Mouse (Mus musculus) embryonic facial prominence, embryonic 14.5 days (tissue): ENCODE measurements around the gene Efna3. TPM values are rescaled to one million over a fixed set of nuclear protein-coding genes. Genes with fewer than 3 reads are reported as not detected.

ENCODE experiments used
- ATAC-seq: fragments of 200-750 bp; cut with Nextera tagmentation; 2 replicates; pipeline ENCODE4 v1.8.0; 2017; ENCODE audit warnings: low read depth, moderate number of reproducible peaks, moderate TSS enrichment
- DNase-seq: peaks from one replicate; pipeline ENCODE4 v3.0.0-alpha.2; 2015; ENCODE audit warnings: low spot score
- H3K27ac ChIP-seq: fragments of 300-500 bp; sonication (generic); replicated peaks from 2 replicates; pipeline ENCODE4 v1.5.1; 2014; ENCODE audit warnings: low read depth, mild to moderate bottlenecking, low read length, moderate library complexity
- H3K27me3 ChIP-seq: fragments of 300-500 bp; sonication (generic); replicated peaks from 2 replicates; pipeline ENCODE4 v1.6.1; 2014; ENCODE audit warnings: low read length; ENCODE audit not compliant: control insufficient read depth, insufficient read depth
- H3K36me3 ChIP-seq: fragments of 300-500 bp; sonication (generic); 2 replicates; pipeline ENCODE4 v1.6.1; 2014; ENCODE audit warnings: low read length, mixed read lengths; ENCODE audit not compliant: control insufficient read depth, insufficient read depth
- H3K4me1 ChIP-seq: fragments of 300-500 bp; sonication (generic); 2 replicates; pipeline ENCODE4 v1.6.1; 2014; ENCODE audit warnings: antibody characterized with exemption, low read length; ENCODE audit not compliant: control insufficient read depth, insufficient read depth
- H3K4me2 ChIP-seq: fragments of 300-500 bp; sonication (generic); 2 replicates; pipeline ENCODE4 v1.6.1; 2014; ENCODE audit warnings: low read depth, mild to moderate bottlenecking, low read length, moderate library complexity, mixed read lengths
- H3K4me3 ChIP-seq: fragments of 300-500 bp; sonication (generic); 2 replicates; pipeline ENCODE4 v1.5.1; 2014; ENCODE audit warnings: low read depth, mild to moderate bottlenecking, low read length
- H3K9ac ChIP-seq: fragments of 300-500 bp; sonication (generic); 2 replicates; pipeline ENCODE4 v1.6.1; 2014; ENCODE audit warnings: low read depth, mild to moderate bottlenecking, low read length, moderate library complexity, mixed read lengths
- H3K9me3 ChIP-seq: fragments of 300-500 bp; sonication (generic); 2 replicates; pipeline ENCODE4 v1.6.1; 2016; ENCODE audit warnings: low read length; ENCODE audit not compliant: control insufficient read depth
- WGBS: fragments of 180-500 bp; shearing (Covaris S2); extraction: QIAGEN DNeasy Blood & Tissue Kit; methylation state at CpG from one replicate; pipeline ENCODE4 v1.1.7; 2014; 5-methylcytosine and 5-hydroxymethylcytosine counted together
- polyA plus RNA-seq: library from polyadenylated mRNA; unstranded; fragments of >200 nt; fragmentation: Nextera tagmentation; extraction: Ambion mirVana; gene quantifications from 2 replicates; pipeline ENCODE4 v1.2.1, GENCODE M21; 2014

Gene Efna3
- polyA plus RNA-seq, 1 experiment from 2014 or later = 18.7 TPM

GRCm38 (mm10) chr3:89300514-89300913, 22.3 kb downstream of the Efna3 start:
- Histone ChIP-seq H3K27me3 (no peaks in the 10 kb centered on the region), H3K9me3 (no peaks in the 10 kb centered on the region), H3K4me3 (no peak overlapping the region), H3K36me3 (no peaks in the 10 kb centered on the region), H3K4me2 (no peak overlapping the region), H3K4me1 (peaks cover 6% of the 10 kb centered on the region; the same call in 1 of the 2 replicates), H3K27ac (no peak overlapping the region), H3K9ac (no peak overlapping the region)
- no peak for DNase-seq
- 60% methylated on average over 2 of the region's 2 CpGs for WGBS
- ATAC-seq = no peak

DNA sequence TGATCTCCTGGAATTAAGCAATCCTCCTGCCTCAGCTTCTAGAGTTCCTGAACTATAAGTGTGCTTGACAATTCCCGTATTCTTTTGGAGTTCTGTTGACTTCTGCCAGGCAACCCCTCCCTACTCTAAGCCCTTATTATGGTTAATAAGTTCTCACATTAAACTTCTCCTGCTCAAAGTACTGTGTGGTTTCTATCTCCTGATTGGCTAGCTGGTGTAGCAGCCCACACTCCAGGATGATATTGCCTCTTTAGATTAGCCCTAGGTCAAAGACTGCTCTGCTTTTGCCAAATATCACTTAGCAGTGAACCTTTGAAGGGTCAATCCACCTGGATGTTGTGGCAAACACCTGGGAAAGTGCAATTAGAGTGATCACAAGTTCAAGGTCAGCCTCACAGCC, 22.7 kb downstream of the Efna3 start:
- peak overlapping the region; percentile 52 for H3K4me2 ChIP-seq
- WGBS = 53% methylated on average over 1 of the region's 1 CpGs
- H3K4me3 ChIP-seq = peak overlapping the region; percentile 25; the same call in 1 of the 2 replicates
- H3K9ac ChIP-seq = peak overlapping the region; percentile 46; the same call in 1 of the 2 replicates
- DNase-seq (no peak), ATAC-seq (no peak)
- no peaks in the 10 kb centered on the region for H3K9me3 ChIP-seq
- H3K36me3 ChIP-seq = no peaks in the 10 kb centered on the region
- no peak overlapping the region for H3K27ac ChIP-seq
- H3K4me1 ChIP-seq = peaks cover 6% of the 10 kb centered on the region; the same call in 1 of the 2 replicates
- H3K27me3 ChIP-seq = no peaks in the 10 kb centered on the region

DNA sequence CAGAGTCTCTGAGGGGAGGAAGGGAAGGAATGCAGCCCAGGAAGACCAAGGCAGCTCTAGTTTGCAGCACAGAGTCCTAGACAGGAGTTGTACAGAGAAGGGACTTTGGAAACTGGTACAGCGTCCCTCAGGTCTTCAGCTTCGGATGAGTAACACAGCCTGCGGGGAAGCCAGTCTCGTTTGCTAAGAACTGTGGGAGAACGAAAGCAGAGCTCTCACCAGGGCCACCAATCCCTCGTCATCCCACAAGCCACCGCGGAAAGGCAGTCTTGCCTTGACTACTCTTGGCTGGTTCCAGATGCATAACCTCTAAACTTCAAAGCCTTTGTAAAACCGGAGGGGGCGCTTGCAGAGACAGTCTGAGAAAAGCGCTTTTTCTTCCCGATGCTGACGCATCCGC, 23.3 kb downstream of the Efna3 start:
- no peak overlapping the region for H3K27ac ChIP-seq
- DNase-seq = peak; percentile 78
- H3K36me3 ChIP-seq = no peaks in the 10 kb centered on the region
- peak overlapping the region; percentile 52 for H3K4me2 ChIP-seq
- ATAC-seq = peak; percentile 53; the same call in 1 of the 2 replicates
- 1% methylated on average over 14 of the region's 14 CpGs for WGBS
- no peaks in the 10 kb centered on the region for H3K9me3 ChIP-seq
- no peaks in the 10 kb centered on the region for H3K27me3 ChIP-seq
- H3K9ac ChIP-seq = peak overlapping the region; percentile 46
- peaks cover 6% of the 10 kb centered on the region; the same call in 1 of the 2 replicates for H3K4me1 ChIP-seq
- peak overlapping the region; percentile 25 for H3K4me3 ChIP-seq

DNA sequence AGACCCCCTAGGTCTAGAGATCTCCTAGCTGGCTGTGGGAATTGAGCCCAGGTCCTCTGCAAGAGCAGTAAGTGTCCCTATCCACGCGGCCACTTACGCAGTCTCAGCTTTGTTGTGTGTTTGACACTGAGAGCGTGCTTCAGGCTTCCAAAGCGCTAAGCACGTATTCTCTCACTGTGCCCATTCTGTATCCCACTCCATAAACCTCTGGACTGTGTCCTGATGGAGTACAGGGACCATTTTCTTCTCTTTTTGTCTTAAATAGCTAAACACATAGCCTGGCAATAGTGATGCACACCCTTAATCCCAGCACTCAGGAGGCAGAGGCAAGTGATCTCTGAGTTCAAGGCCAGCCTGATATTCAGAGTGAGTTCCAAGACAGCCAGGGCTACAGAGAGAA, 23.9 kb downstream of the Efna3 start:
- ATAC-seq = no peak
- H3K36me3 ChIP-seq = no peaks in the 10 kb centered on the region
- H3K4me3 ChIP-seq = no peak overlapping the region
- peaks cover 6% of the 10 kb centered on the region; the same call in 1 of the 2 replicates for H3K4me1 ChIP-seq
- H3K27me3 ChIP-seq = no peaks in the 10 kb centered on the region
- no peak for DNase-seq
- 83% methylated on average over 6 of the region's 6 CpGs for WGBS
- no peak overlapping the region for H3K4me2 ChIP-seq
- H3K9me3 ChIP-seq = no peaks in the 10 kb centered on the region
- H3K9ac ChIP-seq = no peak overlapping the region
- no peak overlapping the region for H3K27ac ChIP-seq

- WGBS = 77% methylated on average over 11 of the region's 11 CpGs
- ATAC-seq (no peak), DNase-seq (no peak)
- Histone ChIP-seq H3K9me3 (no peaks in the 10 kb centered on the region), H3K4me2 (no peak overlapping the region), H3K27ac (no peak overlapping the region), H3K4me1 (peaks cover 6% of the 10 kb centered on the region; the same call in 1 of the 2 replicates), H3K9ac (no peak overlapping the region), H3K4me3 (no peak overlapping the region), H3K27me3 (no peaks in the 10 kb centered on the region), H3K36me3 (no peaks in the 10 kb centered on the region)
Measured at GRCm38 (mm10) chr3:89296761-89297396, 25.9 kb downstream of the Efna3 start.

DNA sequence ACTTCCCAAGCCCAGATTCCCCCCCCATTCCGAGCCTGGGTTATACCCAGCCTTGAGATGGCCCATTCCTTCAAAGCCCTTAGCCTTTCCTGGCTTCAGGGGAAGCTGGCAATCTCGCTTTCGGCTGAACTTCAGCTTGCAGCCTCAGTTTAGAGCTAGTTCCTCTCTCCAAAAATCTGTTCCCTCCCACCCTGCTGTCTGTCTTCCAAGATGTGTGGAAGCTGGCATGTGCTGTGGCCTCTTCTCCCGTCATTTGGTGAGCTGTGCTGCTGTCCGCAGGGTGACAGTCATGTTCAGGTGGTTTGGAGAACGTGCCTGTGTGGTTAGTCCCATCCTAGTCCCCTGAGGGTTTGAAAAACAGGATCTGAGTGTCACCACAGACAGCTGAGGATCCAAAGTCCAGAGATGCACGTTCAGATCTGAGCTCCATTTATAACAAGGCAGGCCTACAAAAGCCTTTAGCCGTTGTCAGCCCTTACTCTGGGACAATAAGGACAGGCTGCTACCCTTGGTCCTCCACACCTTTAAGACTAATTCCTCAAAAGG, 27.0 kb downstream of the Efna3 start:
- no peaks in the 10 kb centered on the region for H3K27me3 ChIP-seq
- no peak overlapping the region for H3K27ac ChIP-seq
- DNase-seq = no peak
- no peak for ATAC-seq
- H3K4me3 ChIP-seq = no peak overlapping the region
- no peaks in the 10 kb centered on the region for H3K9me3 ChIP-seq
- peaks cover 6% of the 10 kb centered on the region; the same call in 1 of the 2 replicates for H3K4me1 ChIP-seq
- WGBS = 73% methylated on average over 8 of the region's 8 CpGs
- no peak overlapping the region for H3K9ac ChIP-seq
- H3K4me2 ChIP-seq = no peak overlapping the region
- H3K36me3 ChIP-seq = no peaks in the 10 kb centered on the region

- ATAC-seq (no peak), DNase-seq (no peak)
- no peaks in the 10 kb centered on the region for H3K36me3 ChIP-seq
- no peaks in the 10 kb centered on the region for H3K27me3 ChIP-seq
- no peak overlapping the region for H3K4me2 ChIP-seq
- H3K9ac ChIP-seq = no peak overlapping the region
- no peak overlapping the region for H3K4me3 ChIP-seq
- H3K4me1 ChIP-seq = no peaks in the 10 kb centered on the region
- no peaks in the 10 kb centered on the region for H3K9me3 ChIP-seq
- 74% methylated on average over 5 of the region's 5 CpGs for WGBS
- no peak overlapping the region for H3K27ac ChIP-seq
Measured at GRCm38 (mm10) chr3:89294195-89294594, 28.6 kb downstream of the Efna3 start.

DNA sequence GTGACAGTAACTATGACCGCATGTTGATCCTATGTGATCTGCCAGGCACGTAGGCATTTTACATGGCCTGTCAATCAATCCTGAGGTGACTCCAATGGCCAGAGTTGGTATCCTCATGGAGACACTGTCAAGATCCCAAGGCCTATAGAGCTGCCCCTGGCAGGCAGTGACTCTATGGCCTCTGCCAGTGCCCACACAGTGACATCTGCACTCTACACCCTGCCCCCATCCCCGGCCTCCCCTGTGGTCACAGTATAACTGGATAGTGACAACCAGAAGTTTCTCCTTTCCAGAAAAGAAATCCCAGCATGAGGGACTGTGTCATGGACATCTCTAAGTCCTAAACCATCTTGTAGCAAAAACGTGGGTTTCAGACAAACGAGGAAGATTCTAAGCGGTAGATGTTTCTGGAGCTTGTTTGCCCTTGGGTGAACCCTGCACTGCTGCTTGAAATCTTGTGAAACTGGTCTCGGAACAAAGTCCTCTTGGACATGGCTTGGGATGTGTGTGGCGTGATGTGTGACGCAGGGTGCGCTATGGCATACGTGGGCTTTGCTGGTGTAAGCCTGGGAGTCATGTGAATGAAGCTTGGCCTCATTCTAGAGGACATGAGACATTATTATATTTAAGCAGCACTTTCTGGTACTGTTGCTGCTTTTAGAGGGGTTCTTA, 29.4 kb downstream of the Efna3 start:
- 90% methylated on average over 11 of the region's 11 CpGs for WGBS
- no peaks in the 10 kb centered on the region for H3K27me3 ChIP-seq
- H3K36me3 ChIP-seq = no peaks in the 10 kb centered on the region
- DNase-seq (no peak), ATAC-seq (no peak)
- no peak overlapping the region for H3K4me3 ChIP-seq
- H3K4me2 ChIP-seq = no peak overlapping the region
- no peak overlapping the region for H3K9ac ChIP-seq
- no peaks in the 10 kb centered on the region for H3K9me3 ChIP-seq
- no peak overlapping the region for H3K27ac ChIP-seq
- no peaks in the 10 kb centered on the region for H3K4me1 ChIP-seq
